Comparison of ENCODE assay signal across 8 mouse cellular contexts in the genomic region with DNA sequence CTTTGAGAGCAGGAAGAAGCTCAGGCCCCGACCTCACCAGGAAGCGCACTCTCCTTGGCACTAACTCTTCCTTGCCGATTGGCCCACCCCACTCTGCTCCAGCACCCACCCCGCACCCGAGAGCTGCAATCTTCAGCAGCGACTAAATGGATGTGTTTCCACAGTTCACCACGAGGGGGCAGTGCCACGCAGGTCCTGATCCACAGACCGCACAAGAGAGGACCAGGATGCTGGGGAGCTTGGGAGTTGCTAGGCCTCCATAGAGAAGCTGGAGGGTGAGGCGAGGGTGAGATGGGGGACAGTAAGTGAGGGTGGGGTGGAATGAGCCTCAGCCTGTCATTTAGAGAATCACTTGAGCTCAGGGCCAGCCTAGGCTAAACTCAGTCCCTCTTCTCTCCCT. TPM values are rescaled to one million over a fixed set of nuclear protein-coding genes. Genes with fewer than 3 reads are reported as not detected.
DNase-seq lines count a peak whose midpoint lies in the region; ATAC-seq lines count a peak whose summit lies in the region.

No protein-coding gene starts in this region.

- intact Hi-C loops in left cerebral cortex, postnatal 10 days (cut with DNase I) = loop anchor here (2.0 to 5.0 kb wide), 3 partner anchors 82 to 186 kb away; no protein-coding TSS in a partner anchor

- ATAC-seq in activated CD4-positive, CD25-positive, alpha-beta regulatory T cell, adult 4 months = peak; percentile 57
- ATAC-seq in inflammation-experienced regulatory T-cells, adult 6 months = peak; percentile 73

- peak; percentile 95 for DNase-seq in embryo, embryonic 10 days (ENCODE audit: low spot score)
- peak; percentile 73 for DNase-seq in gastrocnemius, postnatal 25 days
- peak; percentile 87 to 90 for DNase-seq in left cerebral cortex, postnatal 10 days (ENCODE audit: extremely low spot score in 1 of 2, low spot score in 2 of 2)
- DNase-seq in mesoderm, embryonic 11.5 days (ENCODE audit: low read depth, low spot score) = peak; percentile 89
- DNase-seq in right cerebral cortex, postnatal 25 days = peak; percentile 82
- peak; percentile 78 to 92 for DNase-seq in urinary bladder, postnatal 4 days (ENCODE audit: low spot score in 2 of 2)

RNA-seq across cellular contexts. Expression of a gene that starts 11.6 kb away (rescaled TPM):
- polyA plus RNA-seq in activated CD4-positive, CD25-positive, alpha-beta regulatory T cell, adult 4 months (2017; shearing (Covaris generic)) = not detected
- under 1 TPM in 1 of 2 experiments, not detected in 1; 0.46 TPM for total RNA-seq in gastrocnemius, postnatal 25 days (2021)
- polyA plus RNA-seq in inflammation-experienced regulatory T-cells, adult 6 months (2017; shearing (Covaris generic)) = 1 to 10 TPM in 1 of 3 experiments, under 1 TPM in 1, not detected in 1; 0.56 to 1.3 TPM
- 1 to 10 TPM in 1 of 2 experiments, under 1 TPM in 1; 0.67 to 1.5 TPM for total RNA-seq in left cerebral cortex, postnatal 10 days (2021)

RNA-seq across cellular contexts. Expression of a gene that starts 14.9 kb away (rescaled TPM):
- polyA plus RNA-seq in activated CD4-positive, CD25-positive, alpha-beta regulatory T cell, adult 4 months (2017; shearing (Covaris generic)) = not detected
- total RNA-seq in gastrocnemius, postnatal 25 days (2021) = 1 to 10 TPM; 3.2 to 3.9 TPM
- polyA plus RNA-seq in inflammation-experienced regulatory T-cells, adult 6 months (2017; shearing (Covaris generic)) = under 1 TPM in 1 of 3 experiments, not detected in 2; 0.97 TPM
- total RNA-seq in left cerebral cortex, postnatal 10 days (2021) = 10 to 100 TPM in 1 of 2 experiments, 1 to 10 TPM in 1; 10.0 to 12.1 TPM

RNA-seq across cellular contexts. Expression of a gene that starts 35.7 kb away (rescaled TPM):
- polyA plus RNA-seq in activated CD4-positive, CD25-positive, alpha-beta regulatory T cell, adult 4 months (2017; shearing (Covaris generic)) = 10 to 100 TPM; 75.0 to 86.1 TPM
- total RNA-seq in gastrocnemius, postnatal 25 days (2021) = 10 to 100 TPM; 16.8 to 17.8 TPM
- polyA plus RNA-seq in inflammation-experienced regulatory T-cells, adult 6 months (2017; shearing (Covaris generic)) = 100 to 1,000 TPM in 1 of 3 experiments, 10 to 100 TPM in 2; 59.1 to 111 (median 64.1) TPM
- 10 to 100 TPM; 34.4 to 34.6 TPM for total RNA-seq in left cerebral cortex, postnatal 10 days (2021)

Comparison
In these comparisons a context has a peak if more than half of its experiments do, and no peak if none do; other contexts are left out.
1. Peak in every context shown above with its lines: DNase-seq and ATAC-seq.